Mouse (Mus musculus) heart, embryonic 14.5 days (tissue): ENCODE measurements around the gene Dhdh. TPM values are rescaled to one million over a fixed set of nuclear protein-coding genes. Genes with fewer than 3 reads are reported as not detected.
A peak's percentile ranks its signal among the peaks of the same experiment; 100 is the strongest.
"Not testable (repeated sequence)": the region's sequence is repeated elsewhere in the genome, so short reads cannot be mapped to it uniquely, and the experiment has no call there.

Experiments
- ATAC-seq: fragments of 200-750 bp; cut with Nextera tagmentation; 2 replicates; pipeline ENCODE4 v1.8.0; 2017; ENCODE audit warnings: low read depth, moderate TSS enrichment; ENCODE audit not compliant: insufficient number of reproducible peaks, insufficient read depth, low FRiP score
- H3K27ac ChIP-seq, 2 experiments: fragments of 200-500 bp in 1 of 2; fragments of 300-500 bp in 1 of 2; sonication (generic) in 1 of 2; replicated peaks in 1 of 2; 2 replicates each; pipeline ENCODE4 v1.5.1; 2012 to 2014; ENCODE audit warnings: low read depth in 2 of 2, low read length in 2 of 2, control low read depth in 1 of 2, mild to moderate bottlenecking in 1 of 2, mixed read lengths in 1 of 2; ENCODE audit not compliant: control insufficient read depth in 1 of 2, insufficient read depth in 1 of 2
- H3K27me3 ChIP-seq: fragments of 300-500 bp; sonication (generic); 2 replicates; pipeline ENCODE4 v1.6.1; 2014; ENCODE audit warnings: mild to moderate bottlenecking, low read length, control low read depth; ENCODE audit not compliant: control insufficient read depth, insufficient read depth
- H3K36me3 ChIP-seq: fragments of 300-500 bp; sonication (generic); 2 replicates; pipeline ENCODE4 v1.6.1; 2014; ENCODE audit warnings: mild to moderate bottlenecking, control low read depth, low read length, mixed read lengths; ENCODE audit not compliant: control insufficient read depth, insufficient read depth
- H3K4me1 ChIP-seq, 2 experiments: fragments of 200-500 bp in 1 of 2; fragments of 300-500 bp in 1 of 2; sonication (generic) in 1 of 2; 2 replicates each; pipeline ENCODE4 v1.6.1; 2012 to 2014; ENCODE audit warnings: low read length in 2 of 2, control low read depth in 1 of 2, mixed read lengths in 1 of 2; ENCODE audit not compliant: control insufficient read depth in 2 of 2, insufficient read depth in 2 of 2
- H3K4me2 ChIP-seq: fragments of 300-500 bp; sonication (generic); 2 replicates; pipeline ENCODE4 v1.6.1; 2014; ENCODE audit warnings: mild to moderate bottlenecking, low read length
- H3K4me3 ChIP-seq, 2 experiments: fragments of 200-500 bp in 1 of 2; fragments of 300-500 bp in 1 of 2; sonication (generic) in 1 of 2; 2 replicates each; pipeline ENCODE4 v1.5.1; 2012 to 2014; ENCODE audit warnings: low read length in 2 of 2, mild to moderate bottlenecking in 2 of 2, control low read depth in 1 of 2, low read depth in 1 of 2, moderate library complexity in 1 of 2; ENCODE audit not compliant: control insufficient read depth in 1 of 2, insufficient read depth in 1 of 2
- H3K9ac ChIP-seq: fragments of 300-500 bp; sonication (generic); 2 replicates; pipeline ENCODE4 v1.6.1; 2014; ENCODE audit warnings: mild to moderate bottlenecking, low read length
- H3K9me3 ChIP-seq: fragments of 300-500 bp; sonication (generic); 2 replicates; pipeline ENCODE4 v1.6.1; 2016; ENCODE audit warnings: low read length, control low read depth; ENCODE audit not compliant: control insufficient read depth
- WGBS: fragments of 180-500 bp; shearing (Covaris S2); extraction: QIAGEN DNeasy Blood & Tissue Kit; methylation state at CpG from one replicate; pipeline ENCODE4 v1.1.7; 2014; 5-methylcytosine and 5-hydroxymethylcytosine counted together
- polyA plus RNA-seq: library from polyadenylated mRNA; unstranded; fragments of >200 nt; fragmentation: Nextera tagmentation; extraction: Ambion mirVana; gene quantifications from 2 replicates; pipeline ENCODE4 v1.2.1, GENCODE M21; 2014

Gene Dhdh
- polyA plus RNA-seq, 1 experiment from 2014 or later = 5.7 TPM

DNA sequence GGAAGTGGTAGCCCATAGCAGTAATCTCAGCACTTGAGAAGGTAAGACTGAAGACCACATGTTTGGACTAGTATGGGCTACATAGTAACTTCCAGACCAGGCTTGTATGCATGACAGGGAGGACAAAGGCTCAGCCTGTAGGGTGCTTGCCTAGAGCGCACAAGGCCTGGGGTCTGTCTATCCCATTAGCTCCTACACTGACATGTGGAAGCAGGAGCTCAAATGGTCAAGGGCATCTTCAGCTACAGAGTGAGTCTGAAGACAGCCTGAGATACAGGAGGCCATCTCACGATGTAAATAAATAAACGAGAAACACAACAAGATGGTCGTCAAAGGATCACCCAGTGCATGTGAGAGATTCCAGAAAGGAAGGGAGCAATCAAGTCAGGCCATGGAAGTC, 26.3 kb downstream of the Dhdh start:
- H3K4me2 ChIP-seq = no peak overlapping the region
- H3K9me3 ChIP-seq = no peaks in the 10 kb centered on the region
- 87% methylated on average over 4 of the region's 4 CpGs for WGBS
- no peak overlapping the region for H3K4me3 ChIP-seq
- H3K4me1 ChIP-seq = peaks cover 24 to 37% of the 10 kb centered on the region in 2 experiments
- H3K9ac ChIP-seq = no peak overlapping the region
- ATAC-seq = no peak
- no peaks in the 10 kb centered on the region for H3K27me3 ChIP-seq
- no peak overlapping the region for H3K27ac ChIP-seq
- peaks cover 55% of the 10 kb centered on the region for H3K36me3 ChIP-seq

DNA sequence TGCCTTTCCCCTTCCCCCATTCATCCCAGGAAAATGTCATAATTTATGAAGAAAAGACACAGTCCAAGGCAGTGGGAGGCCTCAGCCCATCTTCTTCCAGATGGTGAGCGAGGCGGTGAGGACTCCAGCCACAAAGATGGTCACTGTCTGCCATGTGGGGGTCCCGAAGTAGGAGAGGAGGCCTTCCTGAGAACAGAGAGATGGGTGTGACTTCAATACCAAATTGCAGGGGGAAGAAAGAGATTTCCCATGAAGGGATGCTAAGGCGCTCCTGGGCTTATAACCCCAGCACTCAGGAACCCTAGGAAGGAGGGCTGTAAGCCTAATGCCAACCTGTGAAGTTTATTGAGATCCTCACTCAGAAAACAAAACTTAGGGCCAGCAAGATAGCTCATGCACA, 26.8 kb downstream of the Dhdh start:
- Histone ChIP-seq H3K4me2 (peak overlapping the region; percentile 11; the same call in 1 of the 2 replicates), H3K9ac (no peak overlapping the region; the same call in 1 of the 2 replicates), H3K4me1 (peaks cover 24 to 38% of the 10 kb centered on the region in 2 experiments), H3K9me3 (no peaks in the 10 kb centered on the region), H3K4me3 (no peak overlapping the region), H3K27me3 (no peaks in the 10 kb centered on the region), H3K36me3 (peaks cover 60% of the 10 kb centered on the region), H3K27ac (0 out of 4 replicates have a peak overlapping the region, but pooled peaks of 1 of the 2 experiments have one; percentile 1)
- ATAC-seq = no peak
- 94% methylated on average over 4 of the region's 4 CpGs for WGBS

DNA sequence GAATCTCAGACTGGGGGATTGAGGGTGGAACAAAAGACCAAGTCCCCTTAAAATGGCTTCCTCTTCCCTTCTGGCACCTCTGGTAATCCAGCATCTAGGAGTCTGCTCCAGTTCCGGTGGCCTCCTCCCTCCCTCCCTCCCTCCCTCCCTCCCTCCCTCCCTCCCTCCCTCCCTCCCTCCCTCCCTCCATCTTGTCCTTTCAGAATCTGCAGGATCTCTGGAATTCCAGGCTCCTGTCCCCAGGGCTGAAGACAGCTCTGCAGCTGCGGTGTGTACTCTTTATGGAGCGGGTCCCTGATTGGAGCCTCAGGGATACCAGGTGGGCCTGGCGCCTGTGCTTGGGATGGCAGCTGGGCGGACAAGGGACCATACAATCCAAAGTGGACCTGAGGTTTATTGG, 27.3 kb downstream of the Dhdh start:
- Histone ChIP-seq H3K4me3 (no peak overlapping the region), H3K27ac (peak overlapping the region; percentile 80 to 86), H3K4me2 (peak overlapping the region; percentile 74), H3K9ac (peak overlapping the region; percentile 70), H3K9me3 (no peaks in the 10 kb centered on the region), H3K36me3 (peaks cover 60% of the 10 kb centered on the region), H3K27me3 (no peaks in the 10 kb centered on the region), H3K4me1 (peaks cover 24 to 42% of the 10 kb centered on the region in 2 experiments)
- WGBS = 60% methylated on average over 5 of the region's 5 CpGs
- no peak for ATAC-seq

DNA sequence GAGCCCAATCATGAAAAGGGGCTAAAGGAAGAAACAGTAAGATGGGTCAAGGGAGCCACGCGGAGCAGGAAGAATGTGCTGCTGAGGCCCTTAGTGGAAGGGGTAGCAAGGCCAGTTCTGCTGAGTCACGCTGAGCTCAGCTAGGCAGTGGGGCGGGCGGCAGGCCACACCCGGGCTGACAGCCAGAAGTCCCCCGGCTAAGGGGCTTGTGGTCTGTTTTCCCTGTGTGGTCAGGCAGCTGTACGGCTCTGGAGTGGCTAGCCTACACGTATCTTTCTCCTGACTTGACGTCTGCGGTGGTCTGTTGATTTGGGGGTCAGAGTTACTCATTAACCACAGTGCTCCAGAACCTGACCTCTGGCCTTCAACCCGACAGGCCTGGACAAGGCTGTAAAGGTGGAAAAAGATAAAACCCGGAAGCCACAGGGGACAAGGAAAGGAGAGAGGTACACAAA, 27.7 kb downstream of the Dhdh start:
- Histone ChIP-seq H3K9me3 (no peaks in the 10 kb centered on the region), H3K4me2 (peak overlapping the region; percentile 74), H3K36me3 (peaks cover 60% of the 10 kb centered on the region), H3K27me3 (no peaks in the 10 kb centered on the region), H3K4me1 (peaks cover 22 to 38% of the 10 kb centered on the region in 2 experiments), H3K9ac (peak overlapping the region; percentile 70), H3K4me3 (no peak overlapping the region), H3K27ac (peak overlapping the region; percentile 80 to 86)
- ATAC-seq = peak; percentile 28; the same call in 1 of the 2 replicates
- WGBS = 10% methylated on average over 13 of the region's 13 CpGs

DNA sequence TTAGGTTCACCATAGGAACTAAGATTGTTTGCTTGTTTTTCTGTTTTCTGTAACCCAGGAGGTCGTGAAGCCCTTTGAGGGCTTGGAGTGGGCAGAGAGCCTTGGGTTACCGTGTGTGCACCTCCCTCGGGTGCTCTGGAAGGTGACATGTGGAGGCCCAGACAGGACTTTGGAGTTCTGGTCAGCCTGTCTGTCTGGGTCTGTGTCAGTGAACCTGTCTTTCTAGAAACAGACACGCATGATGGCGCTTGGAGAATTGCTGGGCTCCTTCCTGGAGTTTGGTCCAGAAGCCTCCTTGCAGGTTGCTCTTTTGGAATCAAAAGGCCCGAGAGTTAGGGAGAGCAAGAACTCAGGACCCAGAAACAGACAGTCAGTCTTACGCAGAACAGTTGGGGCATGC, 28.2 kb downstream of the Dhdh start:
- Histone ChIP-seq H3K4me3 (peak overlapping the region in 1 of 2 experiments; percentile 85; a peak in 3 of 4 replicates), H3K9me3 (no peaks in the 10 kb centered on the region), H3K4me1 (peaks cover 18 to 33% of the 10 kb centered on the region in 2 experiments), H3K9ac (peak overlapping the region; percentile 70), H3K4me2 (peak overlapping the region; percentile 74), H3K27ac (peak overlapping the region; percentile 80 to 86), H3K27me3 (no peaks in the 10 kb centered on the region), H3K36me3 (peaks cover 63% of the 10 kb centered on the region)
- 70% methylated on average over 7 of the region's 7 CpGs for WGBS
- ATAC-seq = no peak

DNA sequence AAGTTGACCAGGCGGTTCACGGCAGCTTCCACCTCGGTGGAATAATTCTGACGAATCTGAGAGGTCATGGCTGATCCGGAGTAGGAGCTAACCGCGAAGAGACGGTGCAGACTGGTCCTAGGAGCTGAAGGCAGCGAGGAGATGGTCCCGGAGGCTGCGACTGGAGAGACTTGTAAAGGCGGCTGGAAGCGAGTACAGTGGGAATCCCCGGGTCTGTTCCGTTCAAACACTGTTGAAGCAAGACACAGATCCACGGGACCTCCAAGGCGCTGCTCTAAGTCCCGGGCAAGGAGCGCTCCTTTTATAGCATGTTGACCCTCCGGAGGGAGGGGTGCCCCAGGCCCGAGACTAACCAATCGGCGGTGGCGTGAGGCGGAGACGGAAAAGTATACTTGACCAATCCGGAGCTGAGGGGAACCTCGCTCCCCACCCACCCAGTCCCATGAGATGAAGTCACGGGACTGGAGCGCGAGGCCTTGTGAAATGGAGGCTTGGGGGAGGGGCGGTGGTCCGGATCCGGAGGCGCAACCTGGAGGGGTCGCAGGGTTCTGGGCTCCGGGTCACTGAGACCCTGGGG, 29.0 kb downstream of the Dhdh start, which contains the start of gene Ftl1:
Ftl1 (minus strand) TSS at position 321 of the 577 bp plus-strand sequence.
- Histone ChIP-seq H3K36me3 (peaks cover 63% of the 10 kb centered on the region), H3K4me3 (peak within 1 kb of the TSS; percentile 71 to 85), H3K27ac (peak within 1 kb of the TSS; percentile 86 to 93), H3K4me1 (peaks cover 18 to 32% of the 10 kb centered on the region in 2 experiments), H3K9ac (peak within 1 kb of the TSS; percentile 93), H3K4me2 (peak within 1 kb of the TSS; percentile 90)
- H3K9me3 ChIP-seq, H3K27me3 ChIP-seq: not testable (repeated sequence)
- WGBS = 1% methylated on average over 26 of the region's 37 CpGs
- ATAC-seq = peak; percentile 93

DNA sequence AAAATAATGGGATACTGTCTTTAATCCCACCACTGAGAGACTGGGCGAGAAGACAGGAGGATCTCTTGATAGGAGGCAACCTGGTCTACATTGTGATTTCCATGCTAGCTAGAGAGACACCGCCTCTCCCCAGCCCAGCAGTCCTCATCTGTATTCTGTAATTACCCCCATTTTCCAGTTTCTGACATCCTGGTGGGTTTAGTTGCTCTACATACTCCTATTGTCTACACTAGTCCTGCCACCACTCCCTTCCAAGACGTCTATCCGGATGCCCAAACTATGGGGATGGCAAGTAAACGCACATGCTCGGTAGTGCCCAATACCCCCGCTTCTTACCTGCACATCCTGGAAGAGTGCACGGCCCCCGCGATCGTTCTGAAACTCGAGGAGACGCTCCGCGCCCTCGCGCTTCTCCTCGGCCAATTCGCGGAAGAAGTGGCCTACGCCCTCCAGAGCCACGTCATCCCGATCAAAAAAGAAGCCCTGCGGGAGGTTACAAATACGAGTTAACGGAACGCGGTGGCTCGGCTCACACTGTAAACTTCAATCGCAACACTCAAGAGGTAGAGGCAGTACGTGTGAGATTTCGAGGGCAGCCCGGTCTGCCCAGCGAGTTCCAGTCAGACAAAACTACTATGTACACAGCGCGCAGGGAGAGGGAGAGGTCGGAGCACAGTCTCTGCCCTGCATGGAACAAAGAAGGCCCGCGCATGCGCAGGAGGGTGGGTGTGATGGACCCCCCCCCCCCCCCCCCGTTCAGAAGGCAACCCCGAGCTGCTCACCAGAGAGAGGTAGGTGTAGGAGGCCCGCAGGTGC, 29.6 kb downstream of the Dhdh start:
- H3K27ac ChIP-seq = peak overlapping the region; percentile 86 to 93
- no peaks in the 10 kb centered on the region for H3K9me3 ChIP-seq
- peak overlapping the region; percentile 90 for H3K4me2 ChIP-seq
- peaks cover 63% of the 10 kb centered on the region for H3K36me3 ChIP-seq
- H3K9ac ChIP-seq = peak overlapping the region; percentile 93
- H3K27me3 ChIP-seq = no peaks in the 10 kb centered on the region
- WGBS = 1% methylated on average over 41 of the region's 43 CpGs
- H3K4me3 ChIP-seq = peak overlapping the region; percentile 71 to 85
- ATAC-seq = peak; percentile 48
- peaks cover 18 to 32% of the 10 kb centered on the region in 2 experiments for H3K4me1 ChIP-seq
